Mouse (Mus musculus): ENCODE measurements around the gene Sqstm1. TPM values are rescaled to one million over a fixed set of nuclear protein-coding genes. Genes with fewer than 3 reads are reported as not detected.
A peak's percentile ranks its signal among the peaks of the same experiment; 100 is the strongest.

The Sqstm1 gene
- total RNA-seq, 2 experiments from 2014 or later, result 376 to 655 TPM

DNA sequence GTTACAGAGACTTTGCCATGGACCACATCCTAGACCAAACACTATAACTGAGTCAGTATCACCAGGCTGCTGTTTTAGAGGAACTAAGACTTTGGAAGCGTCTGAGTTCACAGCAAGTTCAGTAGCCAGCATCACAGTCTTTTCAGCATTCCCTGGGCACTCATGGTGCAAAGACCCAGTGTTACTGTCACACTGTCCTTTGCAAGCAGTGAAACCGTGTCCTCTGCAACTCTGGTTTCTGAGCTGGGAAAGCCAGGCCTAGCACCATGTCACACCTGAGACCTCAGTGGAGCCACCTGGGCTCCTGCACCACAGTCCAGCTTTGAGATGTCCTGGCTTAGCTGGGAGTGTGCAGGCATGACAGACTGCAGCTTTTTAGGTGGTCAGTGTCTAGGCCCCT, 11.7 kb downstream of the Sqstm1 start:
- DNase-seq, result no peak
- intact Hi-C loops (cut with DNase I), result no loop called here
- TF ChIP-seq CTCF (IDR thresholded peaks at IDR 0.05), result no peak
- Histone ChIP-seq H3K27ac (no peak overlapping the region), H3K4me3 (no peak overlapping the region)

DNA sequence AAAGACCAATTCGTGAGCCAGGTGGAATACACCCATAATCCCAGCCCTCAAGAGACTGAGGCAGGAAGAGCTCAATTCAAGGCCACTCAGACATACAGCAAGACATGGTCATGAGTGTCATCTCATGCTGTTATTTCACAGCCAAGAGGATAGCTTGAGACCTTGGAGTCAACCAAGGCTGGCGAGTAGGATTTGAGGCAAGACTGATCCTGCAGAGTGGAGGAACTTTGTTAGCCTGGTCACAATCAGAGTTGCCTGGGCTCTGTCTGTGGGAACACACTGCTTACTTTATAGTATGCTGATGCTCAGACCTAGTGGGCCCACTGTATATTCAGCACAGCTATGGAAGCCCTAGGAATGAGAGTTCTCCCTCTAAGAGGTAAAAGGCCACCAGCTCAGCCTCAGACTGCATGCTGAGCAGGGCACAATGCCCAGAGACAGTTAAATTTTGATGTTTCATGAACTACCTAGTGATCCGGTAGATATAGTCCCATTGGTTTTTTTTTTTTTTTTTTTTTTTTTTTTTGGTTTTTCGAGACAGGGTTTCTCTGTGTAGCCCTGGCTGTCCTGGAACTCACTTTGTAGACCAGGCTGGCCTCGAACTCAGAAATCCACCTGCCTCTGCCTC, 12.3 kb downstream of the Sqstm1 start:
- H3K4me3 ChIP-seq, result no peak overlapping the region
- TF ChIP-seq CTCF (IDR thresholded peaks at IDR 0.05), result no peak
- DNase-seq, result no peak
- no peak overlapping the region for H3K27ac ChIP-seq
- intact Hi-C loops (cut with DNase I), result no loop called here

DNA sequence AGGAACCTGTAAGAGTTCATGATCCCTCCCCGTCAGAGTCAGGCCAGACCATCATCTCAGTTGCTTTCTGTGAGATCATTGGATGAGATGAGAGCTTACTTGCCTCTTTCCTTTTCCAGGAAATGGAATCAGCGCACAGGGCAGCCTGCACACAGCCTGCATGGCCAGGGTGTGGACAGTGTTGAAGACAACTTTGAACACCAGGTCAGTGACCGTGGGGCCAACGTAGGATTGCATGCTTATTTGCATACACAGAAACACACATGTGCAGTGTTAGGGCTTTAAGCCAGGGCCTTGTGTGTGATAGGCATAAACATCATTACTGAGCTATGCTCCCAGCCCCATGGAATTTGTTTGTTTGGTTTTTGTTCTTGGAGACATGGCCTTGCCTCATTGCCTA, 13.1 kb downstream of the Sqstm1 start:
- Histone ChIP-seq H3K4me3 (no peak overlapping the region), H3K27ac (no peak overlapping the region)
- intact Hi-C loops (cut with DNase I), result no loop called here
- no peak for TF ChIP-seq CTCF (IDR thresholded peaks at IDR 0.05)
- DNase-seq, result no peak

DNA sequence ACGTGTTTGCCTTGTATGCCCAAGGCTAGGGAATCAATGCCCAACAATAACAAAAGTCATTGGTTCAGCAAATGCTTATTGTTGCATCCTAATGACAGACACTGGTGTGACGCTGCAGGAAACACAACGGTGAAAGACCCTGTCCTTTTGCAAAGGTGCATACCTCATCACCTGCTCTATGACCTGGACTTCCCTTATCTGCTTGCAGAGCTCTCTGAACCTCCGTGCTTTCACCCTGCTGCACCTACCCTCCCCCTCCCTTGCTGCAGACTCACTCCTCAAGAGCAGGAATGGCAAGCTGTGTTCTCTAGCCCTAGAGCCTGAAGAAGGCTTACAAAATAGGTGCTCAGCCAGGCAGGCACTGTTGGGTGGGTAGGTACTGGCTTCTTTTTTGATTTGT, 15.8 kb downstream of the Sqstm1 start:
- TF ChIP-seq CTCF (IDR thresholded peaks at IDR 0.05), result no peak
- intact Hi-C loops (cut with DNase I), result no loop called here
- no peak for DNase-seq
- no peak overlapping the region for H3K27ac ChIP-seq
- H3K4me3 ChIP-seq, result no peak overlapping the region

DNA sequence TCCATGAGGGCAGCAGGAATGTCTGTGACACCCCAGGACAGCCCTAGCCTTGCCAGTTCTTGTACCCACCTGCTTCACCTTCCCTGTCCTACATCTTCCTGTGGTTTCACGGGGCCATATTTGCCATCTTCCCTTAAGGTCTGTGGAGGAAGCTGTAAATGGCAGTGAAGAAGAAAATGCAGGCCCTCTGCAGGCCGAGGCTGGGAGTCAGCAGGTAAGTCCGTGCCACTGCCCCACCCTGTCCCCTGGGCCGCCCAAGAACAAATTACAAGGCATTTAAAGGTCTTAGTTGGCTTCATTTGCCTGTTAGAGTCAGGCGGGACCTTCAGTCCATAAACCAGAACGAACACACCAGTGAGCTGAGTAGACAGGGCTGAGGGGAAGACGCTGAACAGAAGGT, 16.6 kb downstream of the Sqstm1 start:
- H3K4me3 ChIP-seq, result no peak overlapping the region
- DNase-seq, result no peak
- no peak overlapping the region for H3K27ac ChIP-seq
- intact Hi-C loops (cut with DNase I), result no loop called here
- TF ChIP-seq CTCF (IDR thresholded peaks at IDR 0.05), result no peak

DNA sequence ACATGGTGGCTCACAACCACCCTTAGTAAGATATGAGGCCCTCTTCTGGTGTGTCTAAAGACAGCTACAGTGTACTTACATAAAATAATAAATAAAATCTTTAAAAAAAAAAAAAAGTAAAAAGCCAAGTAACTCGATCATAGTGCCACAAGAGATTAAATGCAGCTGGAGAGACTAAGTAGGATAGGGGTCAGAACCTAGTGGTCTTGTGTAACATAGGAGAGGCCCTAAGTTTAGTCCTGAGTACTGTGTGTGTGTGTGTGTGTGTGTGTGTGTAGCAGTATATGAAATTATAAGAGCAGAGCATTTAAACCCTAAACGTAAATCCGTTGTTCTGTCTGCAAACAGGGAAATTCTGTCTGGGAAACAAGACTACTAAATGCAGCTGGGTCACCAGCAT, 18.3 kb downstream of the Sqstm1 start:
- no peak for TF ChIP-seq CTCF (IDR thresholded peaks at IDR 0.05)
- Histone ChIP-seq H3K4me3 (no peak overlapping the region), H3K27ac (no peak overlapping the region)
- DNase-seq, result no peak
- intact Hi-C loops (cut with DNase I), result no loop called here

DNA sequence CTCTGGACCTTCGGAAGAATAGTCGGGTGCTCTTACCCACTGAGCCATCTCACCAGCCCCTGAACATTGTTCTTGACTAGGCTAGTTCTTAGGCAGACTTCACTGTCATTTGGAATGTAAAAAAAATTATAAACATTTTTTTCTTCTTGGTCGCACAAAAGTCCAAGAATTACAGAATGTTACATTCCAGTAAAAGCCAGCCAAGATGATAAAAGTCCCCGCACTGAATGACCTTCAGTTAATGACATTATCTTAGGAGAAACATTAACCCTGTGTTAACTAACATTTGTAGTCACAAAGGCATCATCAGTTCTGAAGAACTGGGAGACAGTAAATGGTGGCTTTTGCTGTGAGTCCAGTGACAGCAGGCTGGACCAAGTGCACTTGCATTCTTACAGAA, 20.3 kb downstream of the Sqstm1 start:
- Histone ChIP-seq H3K4me3 (no peak overlapping the region), H3K27ac (no peak overlapping the region)
- no peak for TF ChIP-seq CTCF (IDR thresholded peaks at IDR 0.05)
- no peak for DNase-seq
- intact Hi-C loops (cut with DNase I), result no loop called here

DNA sequence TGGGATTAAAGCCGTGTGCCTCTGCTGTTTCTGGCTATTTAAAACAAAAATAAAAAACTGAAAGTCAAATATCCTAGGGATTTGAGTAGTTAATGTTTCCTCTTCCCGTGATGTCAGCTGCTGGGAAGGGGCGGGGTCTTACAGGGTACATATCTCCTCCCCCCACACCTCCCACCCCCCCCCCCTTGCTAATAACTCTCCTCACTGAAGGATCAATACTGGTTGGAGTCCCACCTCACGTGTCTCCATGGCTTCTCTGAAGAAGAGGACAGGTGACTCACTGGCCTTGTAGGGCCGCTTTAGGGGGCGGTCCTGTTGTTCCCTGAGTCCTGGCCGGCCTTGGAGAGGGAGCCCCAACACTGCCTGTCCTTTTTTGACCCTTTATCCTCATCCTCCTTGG, 21.9 kb downstream of the Sqstm1 start:
- Histone ChIP-seq H3K27ac (peak overlapping the region; percentile 58), H3K4me3 (peak overlapping the region; percentile 52)
- TF ChIP-seq CTCF (IDR thresholded peaks at IDR 0.05), result no peak
- intact Hi-C loops (cut with DNase I), result no loop called here
- peak; percentile 55 for DNase-seq

DNA sequence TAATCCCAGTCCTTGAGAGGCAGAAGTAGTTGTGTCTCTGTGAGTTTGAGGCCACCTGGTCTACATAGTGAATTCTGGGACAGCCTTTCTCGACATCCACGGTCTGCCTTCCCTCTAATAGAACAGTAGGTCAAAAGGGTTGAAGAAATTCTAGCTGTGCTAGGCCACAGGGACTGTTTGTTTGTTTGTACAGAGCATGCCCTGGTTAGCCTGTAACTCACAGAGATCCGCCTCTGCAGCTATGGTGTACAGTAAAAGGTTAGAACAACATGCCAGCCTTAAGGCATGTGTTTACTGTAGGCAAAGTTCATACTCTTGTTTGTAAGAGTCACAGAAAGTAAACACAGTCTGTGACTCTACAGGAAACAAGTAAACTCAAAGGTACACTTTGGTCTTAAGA, 25.8 kb downstream of the Sqstm1 start:
- H3K4me3 ChIP-seq, result no peak overlapping the region
- intact Hi-C loops (cut with DNase I), result no loop called here

DNA sequence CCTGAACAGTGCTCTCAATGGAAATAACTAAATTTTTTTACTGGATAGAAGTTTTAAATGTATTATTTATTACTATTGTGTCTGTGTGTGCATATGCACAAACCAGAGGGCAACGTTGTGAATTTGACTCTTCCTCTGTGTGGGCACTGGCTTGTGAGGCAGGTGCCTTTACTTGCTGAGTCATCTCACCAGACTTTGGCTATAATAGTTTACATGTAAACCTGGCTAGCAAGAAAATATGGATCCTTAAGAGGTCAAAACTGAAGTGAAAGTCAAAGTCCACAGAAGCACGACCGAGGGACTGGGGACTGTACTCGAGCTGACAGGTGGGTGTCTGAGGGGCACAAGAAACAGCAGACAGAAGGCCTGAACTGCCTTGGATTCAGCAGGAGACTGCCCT, 27.9 kb downstream of the Sqstm1 start:
- intact Hi-C loops (cut with DNase I), result no loop called here
- DNase-seq, result no peak
- no peak overlapping the region for H3K27ac ChIP-seq
- H3K4me3 ChIP-seq, result no peak overlapping the region
- no peak for TF ChIP-seq CTCF (IDR thresholded peaks at IDR 0.05)

More for the DNA sequence above, 25.8 kb downstream of the Sqstm1 start:
- no peak for TF ChIP-seq CTCF (IDR thresholded peaks at IDR 0.05)
- DNase-seq, result no peak
- H3K27ac ChIP-seq, result no peak overlapping the region

DNA sequence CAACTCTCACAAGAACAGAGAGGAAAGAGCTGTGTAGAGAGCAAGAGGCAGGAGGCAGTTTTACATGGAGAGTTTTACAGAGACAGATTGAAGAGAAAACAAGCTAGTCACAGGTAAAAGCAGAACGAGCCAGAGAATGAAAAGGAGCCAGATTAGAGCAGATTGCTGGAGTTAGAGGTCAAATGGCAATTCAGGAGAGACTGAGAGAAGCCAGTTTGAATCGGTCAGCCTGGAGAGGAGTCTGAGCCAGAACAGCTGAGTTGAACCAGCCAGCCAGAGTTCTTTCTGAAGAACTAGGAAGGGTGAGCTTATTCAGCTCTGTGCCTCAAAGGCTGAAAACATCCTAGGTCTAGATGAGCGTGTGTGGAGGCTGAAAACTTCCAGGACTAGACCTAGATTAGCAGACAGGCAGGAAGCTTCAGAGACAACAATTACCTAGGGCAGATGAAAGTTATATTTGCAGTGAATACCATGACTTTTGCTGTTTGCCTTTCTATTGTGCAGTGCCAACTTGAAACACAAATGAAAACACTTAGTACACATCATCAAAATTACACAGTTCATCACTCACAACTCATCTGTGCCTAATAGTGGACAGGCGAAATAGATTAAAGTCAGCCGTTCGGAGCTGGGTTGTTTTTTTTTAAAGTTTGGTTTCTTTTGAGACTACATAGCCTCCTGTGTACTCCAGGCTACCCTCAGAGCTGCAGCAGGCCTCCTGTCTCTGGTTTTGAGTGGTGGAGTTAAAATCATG, 30.0 kb downstream of the Sqstm1 start:
- no peak overlapping the region for H3K27ac ChIP-seq
- no peak overlapping the region for H3K4me3 ChIP-seq
- intact Hi-C loops (cut with DNase I), result no loop called here
- TF ChIP-seq CTCF (IDR thresholded peaks at IDR 0.05), result no peak
- DNase-seq, result no peak

DNA sequence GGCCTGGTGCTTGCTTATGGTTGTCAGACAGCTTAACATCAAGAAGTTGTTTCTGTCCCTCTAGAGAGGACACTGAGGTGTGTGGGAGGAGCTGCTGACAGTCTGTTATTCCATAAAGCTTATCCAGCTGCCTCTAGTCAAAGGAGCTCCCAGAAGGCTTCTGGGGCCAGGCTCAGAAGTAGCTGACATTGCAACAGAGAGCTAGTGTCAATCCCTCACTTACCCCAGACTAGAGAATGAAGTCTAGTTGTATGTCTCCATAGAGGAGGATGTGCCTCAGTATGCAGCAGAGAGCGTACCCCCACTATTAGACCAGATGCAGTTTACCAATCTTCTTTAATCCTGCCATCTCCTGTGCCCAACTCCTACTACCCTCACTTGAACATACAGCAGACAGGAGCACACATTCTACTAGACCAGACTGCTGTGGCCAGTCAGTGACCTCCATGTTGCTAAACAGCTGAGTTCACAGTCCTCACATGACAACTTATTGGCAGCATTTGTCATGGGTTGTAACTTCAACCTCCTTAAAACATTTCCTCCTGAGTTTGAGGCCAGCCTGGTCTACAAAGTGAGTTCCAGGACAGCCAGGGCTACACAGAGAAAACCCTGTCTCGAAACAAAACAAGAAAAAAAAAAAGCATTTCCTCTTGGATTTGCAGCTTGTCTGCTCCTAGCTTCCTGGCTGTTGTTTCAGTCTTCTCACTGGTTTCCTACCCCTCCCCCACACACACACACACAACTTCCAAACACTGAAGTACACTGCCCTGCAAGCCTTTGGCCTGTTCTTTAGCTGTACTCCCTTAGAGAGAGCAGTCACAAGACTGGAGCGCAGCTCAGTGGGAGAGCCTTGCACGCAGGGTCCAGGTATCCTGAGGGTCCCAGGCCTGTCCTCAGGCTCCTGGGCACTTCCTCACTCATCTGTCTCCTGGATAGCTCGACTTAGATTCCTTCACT, 31.8 kb downstream of the Sqstm1 start:
- no peak for TF ChIP-seq CTCF (IDR thresholded peaks at IDR 0.05)
- DNase-seq, result no peak
- no peak overlapping the region for H3K27ac ChIP-seq
- H3K4me3 ChIP-seq, result no peak overlapping the region
- intact Hi-C loops (cut with DNase I), result no loop called here

DNA sequence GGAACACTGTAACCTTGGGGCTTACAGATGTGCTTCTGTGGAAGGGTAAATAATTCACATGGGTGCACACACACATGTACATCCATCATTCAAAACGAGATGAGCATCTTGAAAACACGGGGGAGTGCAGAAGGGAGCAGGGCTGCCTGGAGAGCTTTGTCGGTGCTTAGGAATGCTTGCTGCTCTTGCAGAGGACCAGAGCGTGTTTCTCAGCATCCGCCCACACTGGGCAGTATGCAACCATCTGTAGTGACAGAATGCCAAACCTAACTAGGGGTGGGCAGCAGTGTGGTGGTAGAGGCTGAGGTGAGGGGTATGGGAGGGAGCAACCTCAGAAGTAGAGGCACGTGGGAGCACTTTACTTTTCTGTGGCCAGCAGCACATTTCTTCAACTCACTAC, 33.5 kb downstream of the Sqstm1 start:
- Histone ChIP-seq H3K4me3 (no peak overlapping the region), H3K27ac (no peak overlapping the region)
- TF ChIP-seq CTCF (IDR thresholded peaks at IDR 0.05), result no peak
- no peak for DNase-seq
- intact Hi-C loops (cut with DNase I), result no loop called here

Data from gastrocnemius, adult 2 months (tissue).